13 mouse cellular contexts compared by ENCODE assay signal in the genomic region with DNA sequence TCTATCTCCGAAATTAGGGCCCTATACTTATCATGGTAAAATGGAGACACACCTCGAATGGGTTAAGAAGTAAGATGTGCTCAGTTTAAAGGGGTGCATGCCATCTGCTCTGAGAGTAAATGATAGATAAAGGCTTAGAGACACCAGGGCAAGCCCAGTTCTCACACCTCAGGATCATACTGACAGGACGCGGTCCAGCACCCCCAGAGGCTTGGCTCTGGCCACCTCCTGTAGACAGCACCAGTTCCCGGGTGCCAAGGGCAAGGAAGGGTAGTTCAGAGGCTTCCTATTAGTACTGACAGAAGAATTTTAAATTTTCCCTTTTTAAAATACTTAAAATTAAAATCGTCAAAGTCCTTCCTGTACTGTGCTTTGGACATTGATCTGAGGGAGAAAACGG.
DNase-seq lines count a peak whose midpoint lies in the region.
"Had no signal": no experiment of that assay in that cellular context is flagged by ENCODE, and none has a peak within 500 bp of the region (broad histone marks: within the 10 kb centered on the region; RNA-seq: fewer than 3 reads in every experiment).

No protein-coding gene starts in this region.

- DNase-seq in kidney, adult 8-10 months, result peak; percentile 9 to 28
- DNase-seq in kidney, adult 18-20 months, result no peak
- peak; percentile 47 for DNase-seq in cerebellum, adult 9-11 months
- DNase-seq in kidney, postnatal 14 days, result peak; percentile 18
- DNase-seq in liver, result no peak
- DNase-seq in adrenal gland, postnatal 14 days, result no peak
- DNase-seq in retina, embryonic 14.5 days (ENCODE audit: low spot score), result no peak
- DNase-seq: adrenal gland, adult 8-10 months; gastrocnemius, postnatal 36 days; layer of hippocampus, adult 9-11 months; lung, adult 18-20 months; lung, postnatal 36 days; thymus, adult 2 months had no signal

Comparison
In these comparisons a context has a peak if more than half of its experiments do, and no peak if none do; other contexts are left out.
1. DNase-seq: peak in kidney, adult 8-10 months (2 of 2), cerebellum, adult 9-11 months (single experiment) and kidney, postnatal 14 days (single experiment); none in kidney, adult 18-20 months (single experiment), liver (single experiment), adrenal gland, postnatal 14 days (single experiment) and retina, embryonic 14.5 days (single experiment).